Mouse (Mus musculus) spleen, adult 2 months (tissue): Measurements from ENCODE around the gene Plg.

Source experiments
- CTCF ChIP-seq: fragments of 200-500 bp; IDR thresholded peaks from 2 replicates; pipeline ENCODE4 v1.5.1; 2011; ENCODE audit warnings: mild to moderate bottlenecking, inconsistent platforms; ENCODE audit not compliant: insufficient read depth, insufficient read length, insufficient replicate concordance; ENCODE audit errors: extremely low read depth
- POLR2A ChIP-seq: fragments of 200-500 bp; IDR thresholded peaks from 2 replicates; pipeline ENCODE4 v1.6.1; 2011; ENCODE audit warnings: low read depth, low read length, inconsistent platforms

DNA sequence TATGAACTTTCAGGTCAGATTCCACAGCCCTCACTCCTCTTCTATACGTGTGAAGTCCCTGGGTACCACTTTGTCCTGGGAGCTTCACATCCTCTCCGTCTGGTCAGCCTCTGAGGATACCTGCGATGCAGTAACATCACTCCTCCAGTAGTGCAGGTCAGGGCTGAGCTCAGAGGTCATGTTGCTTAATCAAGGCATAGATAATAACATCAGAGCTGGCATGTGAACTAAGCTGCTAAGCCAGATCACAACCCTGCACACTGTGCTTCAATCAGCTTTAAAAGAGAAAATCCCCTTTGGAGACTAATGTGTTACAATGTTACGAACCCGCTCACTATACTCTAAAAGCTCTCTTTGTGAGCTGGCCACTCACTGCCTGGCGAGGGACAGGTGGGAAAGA is 43.3 kb upstream of the Plg start:
- TF ChIP-seq CTCF, result no peak
- no peak for TF ChIP-seq POLR2A
